Comparison of ENCODE assay signal across 8 mouse cellular contexts in the genomic region with DNA sequence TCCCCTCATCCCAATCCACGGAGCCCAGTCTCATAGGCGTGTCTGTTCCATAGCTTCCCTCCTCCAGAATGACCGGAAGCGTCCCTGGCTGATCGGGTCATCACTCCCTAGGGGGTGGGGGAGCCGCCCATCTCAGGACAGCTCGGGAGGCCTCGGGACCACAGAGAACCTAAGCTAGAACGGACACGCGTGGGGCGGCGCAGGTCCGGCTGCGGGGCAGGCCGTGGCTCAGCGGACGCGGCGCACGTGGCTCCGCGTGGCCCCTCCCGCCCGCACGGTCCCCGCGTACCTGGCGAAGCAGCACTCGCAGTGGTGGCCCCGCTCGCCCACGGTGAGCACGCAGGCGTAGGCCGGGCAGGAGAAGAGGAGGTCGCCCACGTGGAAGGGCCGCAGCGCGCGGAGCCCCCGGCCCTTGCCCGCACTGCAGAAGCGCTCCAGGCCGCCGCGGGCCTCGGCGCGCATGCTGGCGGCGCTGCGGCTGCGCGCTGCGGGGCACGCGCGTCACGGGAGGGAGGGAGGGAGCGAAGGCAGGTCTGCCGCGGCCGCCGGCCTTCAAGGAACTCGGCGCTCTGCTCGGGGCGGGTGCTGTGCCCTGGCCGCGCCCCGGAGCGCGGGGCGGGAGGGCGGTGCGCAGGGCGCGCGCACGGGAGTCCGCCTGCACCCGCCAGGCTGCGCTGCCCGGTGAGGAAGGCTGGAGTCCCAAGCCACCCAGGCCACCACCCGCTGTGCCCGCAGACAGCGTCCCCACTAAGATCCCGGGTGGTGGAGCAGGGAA. TPM values are rescaled to one million over a fixed set of nuclear protein-coding genes. Genes with fewer than 3 reads are reported as not detected.
A peak's percentile ranks its signal among the peaks of the same experiment; 100 is the strongest.
DNase-seq lines count a peak whose midpoint lies in the region; ATAC-seq and TF ChIP-seq lines count a peak whose summit lies in the region.

A gene (minus strand): TSS at position 546 of the 775 bp plus-strand sequence.

- TF ChIP-seq CTCF in Patski (IDR thresholded peaks at IDR 0.05), result no peak

- peak within 1 kb of the TSS; percentile 66 for H3K9ac ChIP-seq in hindbrain, embryonic 11.5 days (ENCODE audit: low read depth, low read length)

- peaks cover 7% of the 10 kb centered on the region; the same call in 1 of the 2 replicates for H3K4me1 ChIP-seq in hindbrain, embryonic 11.5 days (replicated peaks; ENCODE audit: control insufficient read depth, insufficient read depth, low read length)

- no peaks in the 10 kb centered on the region for H3K27me3 ChIP-seq in Patski
- no peaks in the 10 kb centered on the region for H3K27me3 ChIP-seq in hindbrain, embryonic 11.5 days (ENCODE audit: control insufficient read depth, insufficient read depth, low read length)

- under 1% methylated on average over 62 of the region's 90 CpGs for WGBS in hindbrain, embryonic 11.5 days

- no peaks in the 10 kb centered on the region for H3K36me3 ChIP-seq in hindbrain, embryonic 11.5 days (ENCODE audit: control insufficient read depth, insufficient read depth, low read length)

- in situ Hi-C loops in Patski (cut with MboI; ENCODE audit: low pct_unique_long_range_greater_than_20kb), result loop anchor here (5.0 kb wide), 1 partner anchor 35 kb away; no protein-coding TSS in a partner anchor

- CTCF ChIA-PET in Patski (lab: Charles Lee), result interaction anchor here (1.3 to 2.6 kb wide), 2 partner anchors 34 to 39 kb away, joined by 5 to 10 read pairs; no protein-coding TSS in a partner anchor

- H3K27ac ChIP-seq in hindbrain, embryonic 11.5 days (ENCODE audit: low read depth, low read length), result peak within 1 kb of the TSS; percentile 33; the same call in 1 of the 2 replicates

- no peak for DNase-seq in Patski (ENCODE audit: low read depth, low spot score)
- DNase-seq in cerebellum, adult 9-11 months, result peak; percentile 84
- DNase-seq in frontal cortex, adult 2 months (ENCODE audit: extremely low spot score in 1 of 2, low spot score in 1 of 2), result peak in 1 of 2 experiments; percentile 40
- peak; percentile 84 for DNase-seq in hindbrain, embryonic 11.5 days (ENCODE audit: low spot score)
- DNase-seq in layer of hippocampus, postnatal 14 days (ENCODE audit: low spot score in 2 of 2), result peak; percentile 43 to 54
- peak; percentile 74 for DNase-seq in lung, postnatal 10 days
- peak; percentile 33 for DNase-seq in retina, adult 2 months (ENCODE audit: low read depth, low spot score)
- peak; percentile 47 to 73 for DNase-seq in thymus, postnatal 36 days

- POLR2A ChIA-PET in Patski (lab: Charles Lee), result interaction anchor here (0.9 to 1.4 kb wide), 2 partner anchors 11 to 194 kb away, joined by 3 to 4 read pairs; a partner anchor contains a TSS

- peak; percentile 96 for ATAC-seq in Patski
- peak; percentile 86 for ATAC-seq in hindbrain, embryonic 11.5 days (ENCODE audit: low FRiP score)

- peak within 1 kb of the TSS; percentile 98 for H3K4me2 ChIP-seq in hindbrain, embryonic 11.5 days (replicated peaks; ENCODE audit: low read depth, low read length)

- H3K9me3 ChIP-seq in hindbrain, embryonic 11.5 days (ENCODE audit: control insufficient read depth, low read length), result no peaks in the 10 kb centered on the region

- H3K4me3 ChIP-seq in hindbrain, embryonic 11.5 days (ENCODE audit: low read depth, low read length), result peak within 1 kb of the TSS; percentile 82

RNA-seq across cellular contexts. Expression of the gene that starts here (rescaled TPM):
- polyA plus RNA-seq in Patski (2021), result 113 TPM
- polyA plus RNA-seq in frontal cortex, adult 2 months (2012; rRNA removed), result 131 and 155 TPM in 2 replicates
- polyA plus RNA-seq in hindbrain, embryonic 11.5 days (2014; fragmentation: Nextera tagmentation; extraction: Ambion mirVana), result 52.5 and 54.7 TPM in 2 replicates
- 10 to 100 TPM; 82.9 to 89.5 TPM for total RNA-seq in layer of hippocampus, postnatal 14 days (2021)
